Mouse (Mus musculus) neural tube, embryonic 12.5 days (tissue): Measurements from ENCODE around the gene Mrpl46. TPM values are rescaled to one million over a fixed set of nuclear protein-coding genes. Genes with fewer than 3 reads are reported as not detected.
A peak's percentile ranks its signal among the peaks of the same experiment; 100 is the strongest.

Source experiments
- ATAC-seq: fragments of 200-750 bp; cut with Nextera tagmentation; 2 replicates; pipeline ENCODE4 v1.8.0; 2017; ENCODE audit warnings: low read depth, mild to moderate bottlenecking, moderate TSS enrichment, moderate library complexity; ENCODE audit not compliant: low FRiP score
- H3K27ac ChIP-seq: fragments of 300-500 bp; sonication (generic); 2 replicates; pipeline ENCODE4 v1.5.1; 2016
- H3K27me3 ChIP-seq: fragments of 300-500 bp; sonication (generic); replicated peaks from 2 replicates; pipeline ENCODE4 v1.6.1; 2016; ENCODE audit warnings: mild to moderate bottlenecking
- H3K36me3 ChIP-seq: fragments of 300-500 bp; sonication (generic); 2 replicates; pipeline ENCODE4 v1.6.1; 2016; ENCODE audit warnings: mild to moderate bottlenecking
- H3K4me1 ChIP-seq: fragments of 300-500 bp; sonication (generic); 2 replicates; pipeline ENCODE4 v1.6.1; 2016
- H3K4me2 ChIP-seq: fragments of 300-500 bp; sonication (generic); replicated peaks from 2 replicates; pipeline ENCODE4 v1.6.1; 2016; ENCODE audit warnings: mild to moderate bottlenecking
- H3K4me3 ChIP-seq: fragments of 300-500 bp; sonication (generic); 2 replicates; pipeline ENCODE4 v1.5.1; 2016
- H3K9ac ChIP-seq: fragments of 300-500 bp; sonication (generic); 2 replicates; pipeline ENCODE4 v1.6.1; 2016; ENCODE audit warnings: mild to moderate bottlenecking
- H3K9me3 ChIP-seq: fragments of 300-500 bp; sonication (generic); 2 replicates; pipeline ENCODE4 v1.6.1; 2016; ENCODE audit warnings: mild to moderate bottlenecking
- WGBS: fragments of 180-500 bp; shearing (Covaris S2); methylation state at CpG from one replicate; pipeline ENCODE4 v1.1.7; 2016; 5-methylcytosine and 5-hydroxymethylcytosine counted together
- polyA plus RNA-seq: library from polyadenylated mRNA; unstranded; fragments of >200 nt; fragmentation: Nextera tagmentation; extraction: Ambion mirVana; gene quantifications from 2 replicates; pipeline ENCODE4 v1.2.1, GENCODE M21; 2016

Mrpl46 gene
- polyA plus RNA-seq, result 61.3 and 65.2 TPM in 2 replicates

- peak within 1 kb of the TSS; percentile 84 for H3K4me3 ChIP-seq
- no peaks in the 10 kb centered on the region for H3K27me3 ChIP-seq
- peak within 1 kb of the TSS; percentile 76 for H3K9ac ChIP-seq
- no peaks in the 10 kb centered on the region for H3K9me3 ChIP-seq
- peak; percentile 98 for ATAC-seq
- no peak within 1 kb of the TSS for H3K27ac ChIP-seq
- H3K4me2 ChIP-seq, result peak within 1 kb of the TSS; percentile 71
- WGBS, result under 1% methylated on average over 44 of the region's 44 CpGs
- peaks cover 22% of the 10 kb centered on the region for H3K36me3 ChIP-seq
- peaks cover 10% of the 10 kb centered on the region for H3K4me1 ChIP-seq
Measured at GRCm38 (mm10) chr7:78782639-78783581, at the start of gene Mrpl46, which contains the start of gene Mrps11. Gene Mrpl46 (minus strand): TSS chr7:78783531. Gene Mrps11 (plus strand): TSS chr7:78783119.

DNA sequence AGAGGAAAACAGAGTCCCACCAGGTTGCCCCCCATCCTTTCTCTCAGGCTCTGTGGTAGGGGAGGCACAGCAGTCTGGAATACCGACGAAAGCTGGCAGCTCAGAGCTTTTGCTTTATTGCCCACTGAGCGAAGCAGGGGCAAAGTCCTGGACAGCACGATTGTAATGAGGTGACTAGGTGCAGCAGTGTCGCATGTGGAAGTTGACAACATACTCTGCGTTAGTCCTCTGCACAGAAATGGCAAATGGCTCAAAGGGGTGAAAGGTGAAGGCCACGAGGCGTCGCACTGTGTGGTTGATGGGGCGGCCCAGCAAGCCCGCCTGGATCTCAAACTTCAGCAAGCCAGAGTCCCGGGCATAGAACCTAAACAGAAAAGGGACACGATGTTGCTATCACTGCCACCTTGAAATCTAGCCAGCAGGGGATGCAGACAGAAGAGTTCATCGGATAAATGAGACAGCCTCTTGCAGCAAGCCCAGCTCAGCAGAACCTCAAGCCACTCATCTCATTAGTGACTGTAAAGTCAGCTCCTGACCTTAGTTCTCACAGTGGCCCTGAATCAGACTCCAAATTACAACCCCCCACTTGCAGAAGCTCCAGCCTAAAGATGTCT lies 44.5 kb upstream of the Mrpl46 start:
- ATAC-seq, result no peak
- peaks cover 20% of the 10 kb centered on the region for H3K36me3 ChIP-seq
- no peak overlapping the region for H3K4me2 ChIP-seq
- H3K4me1 ChIP-seq, result peaks cover 8% of the 10 kb centered on the region; the same call in 1 of the 2 replicates
- 0 out of 2 replicates have a peak overlapping the region, but pooled peaks have one; percentile 27 for H3K27ac ChIP-seq
- H3K9me3 ChIP-seq, result no peaks in the 10 kb centered on the region
- no peak overlapping the region for H3K4me3 ChIP-seq
- 80% methylated on average over 14 of the region's 14 CpGs for WGBS
- no peaks in the 10 kb centered on the region for H3K27me3 ChIP-seq
- no peak overlapping the region for H3K9ac ChIP-seq

DNA sequence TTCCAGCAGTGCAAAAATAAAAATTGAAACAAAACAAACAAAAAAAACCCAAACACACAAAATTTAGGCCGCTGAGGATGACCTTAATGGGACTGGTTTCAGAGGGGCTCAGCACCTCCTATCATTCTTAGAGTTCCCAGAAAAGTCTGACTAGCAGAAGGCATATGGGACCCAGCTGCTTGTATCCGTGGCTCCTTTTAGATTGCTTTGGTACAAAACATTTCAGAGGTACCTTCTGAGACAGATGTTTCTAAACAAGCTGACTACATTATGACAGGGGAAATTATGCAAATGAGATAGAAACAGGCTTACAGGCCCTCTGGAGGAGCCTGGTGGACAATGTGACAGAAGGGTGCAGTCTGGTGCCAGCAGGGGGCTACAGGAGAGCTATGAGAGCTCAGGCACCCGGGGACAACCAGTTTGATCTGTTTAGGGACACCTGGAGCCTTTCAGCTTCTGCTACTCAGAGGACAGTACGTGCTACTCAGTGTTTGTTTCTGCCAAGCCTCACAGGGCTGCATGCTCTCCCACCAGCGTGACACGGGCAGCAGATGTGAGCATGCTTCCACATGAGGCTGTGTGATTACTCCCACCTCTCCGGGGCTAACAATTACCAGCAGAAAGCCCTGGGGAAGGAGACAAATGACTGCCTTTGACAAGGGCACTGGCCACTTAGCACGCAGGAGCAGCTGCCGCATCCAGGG lies 43.5 kb upstream of the Mrpl46 start:
- Histone ChIP-seq H3K9me3 (no peaks in the 10 kb centered on the region), H3K4me1 (peaks cover 8% of the 10 kb centered on the region; the same call in 1 of the 2 replicates), H3K27me3 (no peaks in the 10 kb centered on the region), H3K4me3 (no peak overlapping the region), H3K36me3 (peaks cover 22% of the 10 kb centered on the region), H3K4me2 (0 out of 2 replicates have a peak overlapping the region, but pooled peaks have one; percentile 12), H3K9ac (no peak overlapping the region), H3K27ac (peak overlapping the region; percentile 27; the same call in 1 of the 2 replicates)
- peak; percentile 80 for ATAC-seq
- WGBS, result 50% methylated on average over 9 of the region's 9 CpGs

- H3K4me3 ChIP-seq, result no peak overlapping the region
- no peak for ATAC-seq
- H3K36me3 ChIP-seq, result peaks cover 3% of the 10 kb centered on the region; the same call in 1 of the 2 replicates
- no peaks in the 10 kb centered on the region for H3K4me1 ChIP-seq
- no peak overlapping the region for H3K9ac ChIP-seq
- 88% methylated on average over 12 of the region's 12 CpGs for WGBS
- H3K27ac ChIP-seq, result no peak overlapping the region
- no peaks in the 10 kb centered on the region for H3K27me3 ChIP-seq
- no peaks in the 10 kb centered on the region for H3K9me3 ChIP-seq
- H3K4me2 ChIP-seq, result no peak overlapping the region
Measured at GRCm38 (mm10) chr7:78818336-78818735, 35.0 kb upstream of the Mrpl46 start.

- no peak for ATAC-seq
- no peak overlapping the region for H3K4me2 ChIP-seq
- no peak overlapping the region for H3K27ac ChIP-seq
- H3K9me3 ChIP-seq, result no peaks in the 10 kb centered on the region
- no peak overlapping the region for H3K4me3 ChIP-seq
- H3K36me3 ChIP-seq, result no peaks in the 10 kb centered on the region
- 0 out of 2 replicates have a peak overlapping the region, but pooled peaks have one; percentile 13 for H3K9ac ChIP-seq
- H3K27me3 ChIP-seq, result no peaks in the 10 kb centered on the region
- H3K4me1 ChIP-seq, result no peaks in the 10 kb centered on the region
Measured at GRCm38 (mm10) chr7:78814766-78815165, 31.4 kb upstream of the Mrpl46 start.

GRCm38 (mm10) chr7:78813791-78814190 lies 30.5 kb upstream of the Mrpl46 start:
- no peak overlapping the region for H3K4me3 ChIP-seq
- H3K9ac ChIP-seq, result no peak overlapping the region
- H3K27ac ChIP-seq, result no peak overlapping the region
- 86% methylated on average over 6 of the region's 6 CpGs for WGBS
- H3K27me3 ChIP-seq, result no peaks in the 10 kb centered on the region
- H3K9me3 ChIP-seq, result no peaks in the 10 kb centered on the region
- no peak for ATAC-seq
- H3K4me1 ChIP-seq, result no peaks in the 10 kb centered on the region
- no peaks in the 10 kb centered on the region for H3K36me3 ChIP-seq
- H3K4me2 ChIP-seq, result no peak overlapping the region

GRCm38 (mm10) chr7:78807192-78807591 lies 23.9 kb upstream of the Mrpl46 start:
- Histone ChIP-seq H3K27ac (no peak overlapping the region), H3K27me3 (no peaks in the 10 kb centered on the region), H3K4me2 (no peak overlapping the region), H3K4me1 (no peaks in the 10 kb centered on the region), H3K36me3 (no peaks in the 10 kb centered on the region), H3K4me3 (no peak overlapping the region), H3K9ac (no peak overlapping the region), H3K9me3 (no peaks in the 10 kb centered on the region)
- ATAC-seq, result no peak
- 82% methylated on average over 4 of the region's 4 CpGs for WGBS

DNA sequence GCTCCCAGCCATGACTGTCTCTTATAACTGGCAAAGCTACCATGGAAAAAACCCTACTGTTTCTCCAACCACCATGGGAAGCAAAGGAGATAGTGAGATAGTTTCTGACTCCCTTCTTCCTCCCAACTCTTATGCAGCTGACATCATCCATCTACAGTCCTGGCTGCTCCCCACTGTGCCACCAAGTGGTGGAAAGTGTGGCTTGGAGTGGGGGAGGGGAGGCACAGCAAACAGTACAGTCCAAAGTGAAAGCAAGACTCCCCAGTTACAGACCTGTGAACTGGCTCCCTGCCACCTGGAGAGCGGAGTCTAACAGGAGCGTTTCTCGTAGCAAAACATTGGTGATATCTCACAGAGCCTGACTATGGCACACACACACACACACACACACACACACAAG lies 20.5 kb upstream of the Mrpl46 start:
- no peaks in the 10 kb centered on the region for H3K4me1 ChIP-seq
- H3K9ac ChIP-seq, result no peak overlapping the region
- 89% methylated on average over 3 of the region's 3 CpGs for WGBS

GRCm38 (mm10) chr7:78799730-78800496 lies 16.6 kb upstream of the Mrpl46 start:
- WGBS, result 79% methylated on average over 9 of the region's 9 CpGs
- Histone ChIP-seq H3K4me3 (no peak overlapping the region), H3K9me3 (no peaks in the 10 kb centered on the region), H3K4me2 (no peak overlapping the region), H3K4me1 (0 out of 2 replicates have a peak, but pooled peaks cover 4% of the 10 kb centered on the region), H3K36me3 (no peaks in the 10 kb centered on the region), H3K9ac (no peak overlapping the region), H3K27me3 (0 out of 2 replicates have a peak, but pooled peaks cover 6% of the 10 kb centered on the region), H3K27ac (no peak overlapping the region)
- no peak for ATAC-seq

More for the DNA sequence above, 20.5 kb upstream of the Mrpl46 start:
- Histone ChIP-seq H3K4me2 (no peak overlapping the region), H3K27ac (no peak overlapping the region), H3K27me3 (0 out of 2 replicates have a peak, but pooled peaks cover 6% of the 10 kb centered on the region), H3K36me3 (no peaks in the 10 kb centered on the region), H3K4me3 (no peak overlapping the region), H3K9me3 (no peaks in the 10 kb centered on the region)
- ATAC-seq, result no peak

DNA sequence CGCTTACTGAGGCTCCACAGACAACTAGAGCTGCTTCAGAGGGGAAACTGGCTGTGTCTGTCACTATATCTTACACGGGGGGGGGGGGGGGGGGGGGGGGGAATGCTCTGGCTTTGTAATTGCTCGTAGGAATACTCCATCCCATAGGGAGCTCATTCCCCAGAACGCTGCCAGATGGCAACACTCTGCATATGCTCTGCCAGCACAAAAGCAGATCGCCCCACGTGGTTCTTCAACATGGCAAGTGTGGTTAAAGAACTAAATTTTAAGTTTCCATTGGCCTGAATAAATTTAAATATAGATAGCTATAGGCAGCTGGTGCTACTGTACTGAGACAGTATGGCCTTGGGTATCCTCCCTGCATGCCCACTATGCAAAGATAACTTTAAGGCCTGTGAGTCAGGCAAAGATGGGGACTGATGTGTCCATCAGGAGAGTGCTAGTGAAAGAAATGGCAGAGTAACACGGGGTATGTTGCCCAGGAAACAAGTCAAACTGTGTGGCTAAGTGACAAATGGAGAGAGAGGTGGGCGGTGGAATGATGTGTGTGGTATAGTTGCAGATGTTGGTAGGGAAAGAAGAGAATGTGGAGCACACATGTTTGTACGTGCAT lies 14.6 kb upstream of the Mrpl46 start:
- Histone ChIP-seq H3K4me3 (no peak overlapping the region), H3K4me1 (0 out of 2 replicates have a peak, but pooled peaks cover 4% of the 10 kb centered on the region), H3K27ac (no peak overlapping the region), H3K36me3 (peaks cover 2% of the 10 kb centered on the region), H3K9ac (no peak overlapping the region), H3K9me3 (no peaks in the 10 kb centered on the region), H3K27me3 (0 out of 2 replicates have a peak, but pooled peaks cover 6% of the 10 kb centered on the region), H3K4me2 (no peak overlapping the region)
- peak; percentile 68; the same call in 1 of the 2 replicates for ATAC-seq
- 48% methylated on average over 8 of the region's 9 CpGs for WGBS

DNA sequence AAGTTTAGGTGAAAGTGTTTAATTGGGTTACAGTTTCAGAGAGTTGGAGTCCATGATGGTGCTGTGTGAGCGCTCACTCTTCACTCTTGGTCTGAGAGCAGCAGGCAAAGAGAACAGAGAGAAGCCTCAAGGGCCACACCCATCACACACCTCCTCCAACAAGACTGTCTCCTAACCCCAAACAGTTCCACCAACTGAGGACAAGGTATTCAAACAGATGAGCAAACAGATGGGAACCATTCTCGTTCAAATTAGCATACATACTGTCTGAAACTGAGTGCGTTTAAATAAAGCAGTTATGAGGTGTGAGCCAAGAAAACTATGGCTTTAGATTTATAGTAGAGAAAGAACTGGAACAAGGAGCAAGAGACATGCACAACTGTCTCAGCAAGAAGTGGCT lies 13.3 kb upstream of the Mrpl46 start:
- Histone ChIP-seq H3K27me3 (0 out of 2 replicates have a peak, but pooled peaks cover 6% of the 10 kb centered on the region), H3K4me3 (no peak overlapping the region), H3K4me2 (no peak overlapping the region), H3K36me3 (peaks cover 9% of the 10 kb centered on the region), H3K9ac (no peak overlapping the region), H3K27ac (no peak overlapping the region), H3K4me1 (0 out of 2 replicates have a peak, but pooled peaks cover 4% of the 10 kb centered on the region), H3K9me3 (no peaks in the 10 kb centered on the region)
- 88% methylated on average over 3 of the region's 3 CpGs for WGBS
- no peak for ATAC-seq
